Mouse (Mus musculus) heart, postnatal 0 days (tissue): ENCODE measurements around the gene Wdfy2. TPM values are rescaled to one million over a fixed set of nuclear protein-coding genes. Genes with fewer than 3 reads are reported as not detected.

Experiments used
- ATAC-seq: fragments of 200-750 bp; cut with Nextera tagmentation; 2 replicates; pipeline ENCODE4 v1.8.0; 2017; ENCODE audit warnings: low read depth, moderate number of reproducible peaks, moderate library complexity; ENCODE audit not compliant: insufficient read depth
- DNase-seq: peaks from one replicate; pipeline ENCODE4 v3.0.0-alpha.2; 2016; ENCODE audit warnings: low spot score
- H3K27ac ChIP-seq: fragments of 300-500 bp; sonication (generic); 2 replicates; pipeline ENCODE4 v1.5.1; 2014; ENCODE audit warnings: low read depth, mild to moderate bottlenecking
- H3K27me3 ChIP-seq: fragments of 300-500 bp; sonication (generic); 2 replicates; pipeline ENCODE4 v1.6.1; 2014; ENCODE audit warnings: low read length, mixed read lengths; ENCODE audit not compliant: control insufficient read depth, insufficient read depth
- H3K36me3 ChIP-seq: fragments of 300-500 bp; sonication (generic); replicated peaks from 2 replicates; pipeline ENCODE4 v1.6.1; 2014; ENCODE audit warnings: low read length, mixed read lengths; ENCODE audit not compliant: control insufficient read depth, insufficient read depth
- H3K4me1 ChIP-seq: fragments of 300-500 bp; sonication (generic); 2 replicates; pipeline ENCODE4 v1.6.1; 2014; ENCODE audit warnings: antibody characterized with exemption; ENCODE audit not compliant: control insufficient read depth, insufficient read depth
- H3K4me2 ChIP-seq: fragments of 300-500 bp; sonication (generic); 2 replicates; pipeline ENCODE4 v1.6.1; 2014; ENCODE audit warnings: low read depth, mild to moderate bottlenecking, low read length, moderate library complexity
- H3K4me3 ChIP-seq: fragments of 300-500 bp; sonication (generic); 2 replicates; pipeline ENCODE4 v1.5.1; 2014; ENCODE audit warnings: low read depth, low read length
- H3K9ac ChIP-seq: fragments of 300-500 bp; sonication (generic); replicated peaks from 2 replicates; pipeline ENCODE4 v1.6.1; 2014; ENCODE audit warnings: low read depth, low read length, mixed read lengths
- H3K9me3 ChIP-seq: fragments of 300-500 bp; sonication (generic); replicated peaks from 2 replicates; pipeline ENCODE4 v1.6.1; 2016; ENCODE audit warnings: low read length; ENCODE audit not compliant: control insufficient read depth
- CTCF ChIP-seq: IDR thresholded peaks from 2 replicates; pipeline ENCODE4 v1.5.1; 2016; ENCODE audit warnings: antibody characterized with exemption, control low read depth, low read depth
- EP300 ChIP-seq: IDR thresholded peaks from 2 replicates; pipeline ENCODE4 v1.6.1; 2016; ENCODE audit warnings: antibody characterized with exemption, low read depth
- WGBS: fragments of 180-500 bp; shearing (Covaris S2); extraction: QIAGEN DNeasy Blood & Tissue Kit; methylation state at CpG from one replicate; pipeline ENCODE4 v1.1.7; 2014; 5-methylcytosine and 5-hydroxymethylcytosine counted together
- polyA plus RNA-seq: library from polyadenylated mRNA; unstranded; fragments of >200 nt; fragmentation: Nextera tagmentation; extraction: Ambion mirVana; gene quantifications from 2 replicates; pipeline ENCODE4 v1.2.1, GENCODE M21; 2015
- total RNA-seq: library from RNA; depleted of rRNA; stranded (reverse); fragments of >200 nt; gene quantifications from 2 replicates; pipeline ENCODE4 v1.2.3, GENCODE M21; 2014; ENCODE audit warnings: low replicate concordance

Wdfy2 gene
- total and polyA plus RNA-seq, 2 experiments from 2014 or later = 1.8 to 11.8 TPM

- Histone ChIP-seq H3K4me3 (no peak overlapping the region), H3K27me3 (no peaks in the 10 kb centered on the region), H3K27ac (no peak overlapping the region), H3K9me3 (no peaks in the 10 kb centered on the region), H3K4me1 (peaks cover 7% of the 10 kb centered on the region; the same call in 1 of the 2 replicates), H3K36me3 (peaks cover 4% of the 10 kb centered on the region; the same call in 1 of the 2 replicates), H3K9ac (no peak overlapping the region), H3K4me2 (no peak overlapping the region)
- ATAC-seq (no peak), DNase-seq (no peak)
- 93% methylated on average over 5 of the region's 5 CpGs for WGBS
- no peak for TF ChIP-seq EP300
- TF ChIP-seq CTCF = no peak
These were observed 83.9 kb downstream of the Wdfy2 start for GRCm38 (mm10) chr14:62921401-62921800.

GRCm38 (mm10) chr14:62922637-62923036, 85.2 kb downstream of the Wdfy2 start:
- no peak for TF ChIP-seq CTCF
- TF ChIP-seq EP300 = no peak
- ATAC-seq (no peak), DNase-seq (no peak)
- no peaks in the 10 kb centered on the region for H3K9me3 ChIP-seq
- H3K4me3 ChIP-seq = no peak overlapping the region
- H3K9ac ChIP-seq = no peak overlapping the region
- H3K4me2 ChIP-seq = no peak overlapping the region
- peaks cover 4% of the 10 kb centered on the region; the same call in 1 of the 2 replicates for H3K36me3 ChIP-seq
- peaks cover 7% of the 10 kb centered on the region; the same call in 1 of the 2 replicates for H3K4me1 ChIP-seq
- no peak overlapping the region for H3K27ac ChIP-seq
- H3K27me3 ChIP-seq = no peaks in the 10 kb centered on the region

GRCm38 (mm10) chr14:62924800-62925199, 87.3 kb downstream of the Wdfy2 start:
- H3K36me3 ChIP-seq = peaks cover 4% of the 10 kb centered on the region; the same call in 1 of the 2 replicates
- no peak overlapping the region for H3K27ac ChIP-seq
- ATAC-seq (no peak), DNase-seq (no peak)
- H3K27me3 ChIP-seq = no peaks in the 10 kb centered on the region
- no peaks in the 10 kb centered on the region for H3K9me3 ChIP-seq
- peaks cover 12% of the 10 kb centered on the region; the same call in 1 of the 2 replicates for H3K4me1 ChIP-seq
- no peak overlapping the region for H3K9ac ChIP-seq
- TF ChIP-seq EP300 = no peak
- peak; percentile 19 for TF ChIP-seq CTCF
- no peak overlapping the region for H3K4me3 ChIP-seq
- 82% methylated on average over 4 of the region's 4 CpGs for WGBS
- H3K4me2 ChIP-seq = no peak overlapping the region

- H3K9me3 ChIP-seq = no peaks in the 10 kb centered on the region
- no peak for ATAC-seq
- 56% methylated on average over 5 of the region's 5 CpGs for WGBS
- no peak overlapping the region for H3K4me3 ChIP-seq
- DNase-seq = no peak
- no peaks in the 10 kb centered on the region for H3K27me3 ChIP-seq
- TF ChIP-seq EP300 (no peak), CTCF (no peak)
- 0 out of 2 replicates have a peak, but pooled peaks cover 5% of the 10 kb centered on the region for H3K4me1 ChIP-seq
- H3K9ac ChIP-seq = no peak overlapping the region
- H3K27ac ChIP-seq = no peak overlapping the region
- H3K4me2 ChIP-seq = no peak overlapping the region
- H3K36me3 ChIP-seq = peaks cover 17% of the 10 kb centered on the region; the same call in 1 of the 2 replicates
These were observed 90.6 kb downstream of the Wdfy2 start for GRCm38 (mm10) chr14:62928101-62928541.

- Histone ChIP-seq H3K4me3 (no peak overlapping the region), H3K4me1 (no peaks in the 10 kb centered on the region), H3K9me3 (0 out of 2 replicates have a peak, but pooled peaks cover 7% of the 10 kb centered on the region), H3K36me3 (peaks cover 19% of the 10 kb centered on the region; the same call in 1 of the 2 replicates), H3K27ac (no peak overlapping the region), H3K4me2 (no peak overlapping the region), H3K27me3 (no peaks in the 10 kb centered on the region), H3K9ac (no peak overlapping the region)
- WGBS = 81% methylated on average over 9 of the region's 9 CpGs
- TF ChIP-seq EP300 (no peak), CTCF (no peak)
- DNase-seq (no peak), ATAC-seq (no peak)
These were observed 97.9 kb downstream of the Wdfy2 start for GRCm38 (mm10) chr14:62935361-62935760.
